Mouse (Mus musculus) forebrain, embryonic 13.5 days (tissue): ENCODE measurements around the gene 4931422A03Rik. TPM values are rescaled to one million over a fixed set of nuclear protein-coding genes. Genes with fewer than 3 reads are reported as not detected.
"Not testable (repeated sequence)": the region's sequence is repeated elsewhere in the genome, so short reads cannot be mapped to it uniquely, and the experiment has no call there.

ENCODE experiments used
- ATAC-seq: fragments of 200-750 bp; cut with Nextera tagmentation; 2 replicates; pipeline ENCODE4 v1.8.0; 2017
- H3K27ac ChIP-seq: fragments of 300-500 bp; sonication (generic); 2 replicates; pipeline ENCODE4 v1.5.1; 2015; ENCODE audit warnings: inconsistent platforms, mild to moderate bottlenecking, moderate library complexity
- H3K27me3 ChIP-seq: fragments of 300-500 bp; sonication (generic); 2 replicates; pipeline ENCODE4 v1.6.1; 2015; ENCODE audit warnings: mild to moderate bottlenecking, inconsistent platforms
- H3K36me3 ChIP-seq: fragments of 300-500 bp; sonication (generic); 2 replicates; pipeline ENCODE4 v1.6.1; 2015; ENCODE audit warnings: mild to moderate bottlenecking, inconsistent platforms; ENCODE audit not compliant: poor library complexity, severe bottlenecking
- H3K4me1 ChIP-seq: fragments of 300-500 bp; sonication (generic); 2 replicates; pipeline ENCODE4 v1.6.1; 2015; ENCODE audit warnings: inconsistent platforms
- H3K4me2 ChIP-seq: fragments of 300-500 bp; sonication (generic); 2 replicates; pipeline ENCODE4 v1.6.1; 2015; ENCODE audit warnings: inconsistent platforms, mild to moderate bottlenecking, moderate library complexity
- H3K4me3 ChIP-seq: fragments of 300-500 bp; sonication (generic); 2 replicates; pipeline ENCODE4 v1.5.1; 2015; ENCODE audit warnings: mild to moderate bottlenecking, inconsistent platforms
- H3K9ac ChIP-seq: fragments of 300-500 bp; sonication (generic); 2 replicates; pipeline ENCODE4 v1.6.1; 2015; ENCODE audit warnings: mild to moderate bottlenecking, inconsistent platforms
- H3K9me3 ChIP-seq: fragments of 300-500 bp; sonication (generic); replicated peaks from 2 replicates; pipeline ENCODE4 v1.6.1; 2016; ENCODE audit warnings: inconsistent platforms
- WGBS: fragments of 180-500 bp; shearing (Covaris S2); methylation state at CpG from one replicate; pipeline ENCODE4 v1.1.7; 2015; 5-methylcytosine and 5-hydroxymethylcytosine counted together
- polyA plus RNA-seq: library from polyadenylated mRNA; unstranded; fragments of >200 nt; fragmentation: Nextera tagmentation; extraction: Ambion mirVana; gene quantifications from 2 replicates; pipeline ENCODE4 v1.2.1, GENCODE M21; 2015

The 4931422A03Rik gene
- polyA plus RNA-seq, 1 experiment from 2014 or later: 1.7 TPM

DNA sequence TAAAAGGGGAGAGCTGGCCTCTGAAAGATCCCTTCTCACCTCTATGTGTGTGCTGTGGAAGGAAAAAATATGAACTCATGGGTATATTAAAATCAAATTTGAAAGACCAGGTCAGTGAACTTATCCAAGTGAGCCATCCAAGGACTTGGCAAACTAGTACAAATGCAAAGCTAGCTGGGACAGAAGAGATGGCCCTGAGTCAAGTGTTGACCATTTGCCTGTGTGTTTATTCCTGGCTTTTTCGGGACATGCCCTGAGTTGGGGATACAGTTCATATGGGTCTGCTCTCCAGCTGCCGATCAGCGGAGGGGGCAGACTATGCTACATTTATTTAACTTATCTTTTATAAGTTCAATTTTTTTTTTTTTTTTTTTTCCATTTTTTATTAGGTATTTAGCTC lies 19.3 kb downstream of the 4931422A03Rik start:
- H3K4me3 ChIP-seq, H3K36me3 ChIP-seq, H3K27ac ChIP-seq, H3K9me3 ChIP-seq, H3K9ac ChIP-seq, H3K4me1 ChIP-seq, H3K27me3 ChIP-seq, ATAC-seq, H3K4me2 ChIP-seq: not testable (repeated sequence)
- 93% methylated on average over 3 of the region's 3 CpGs for WGBS

DNA sequence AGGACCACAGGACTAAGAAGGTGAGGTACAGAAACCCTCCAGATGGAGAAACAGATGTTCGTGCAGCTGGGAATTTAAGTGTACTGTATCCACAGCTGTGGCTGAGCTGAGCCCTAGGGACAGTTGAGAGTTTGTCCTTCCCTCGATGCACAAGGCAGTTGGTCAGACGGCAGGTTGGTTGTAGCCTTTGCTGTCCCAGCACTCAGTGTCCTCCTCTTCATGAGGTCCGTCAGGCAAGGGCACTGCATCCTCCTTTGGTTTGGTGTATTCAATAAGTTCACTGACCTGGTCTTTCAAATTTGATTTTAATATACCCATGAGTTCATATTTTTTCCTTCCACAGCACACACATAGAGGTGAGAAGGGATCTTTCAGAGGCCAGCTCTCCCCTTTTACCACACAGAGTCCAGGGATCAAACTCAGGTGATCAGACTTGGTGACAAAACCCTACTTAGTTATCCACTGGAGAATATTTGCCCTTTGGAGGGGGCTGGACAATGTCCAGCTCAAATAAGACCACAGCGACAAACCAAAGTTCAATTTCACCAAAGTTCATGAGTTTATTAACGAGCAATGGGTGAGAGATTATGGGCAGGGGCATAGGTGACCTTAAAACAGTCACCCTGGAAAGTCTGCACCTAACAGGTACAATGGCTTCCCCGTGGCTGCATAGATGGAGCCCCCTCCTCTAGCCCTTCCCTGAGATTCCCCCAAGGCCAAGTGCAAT lies 20.2 kb downstream of the 4931422A03Rik start:
- Histone ChIP-seq H3K4me3 (no peak overlapping the region), H3K27ac (no peak overlapping the region), H3K4me1 (no peaks in the 10 kb centered on the region), H3K27me3 (peaks cover 3% of the 10 kb centered on the region; the same call in 1 of the 2 replicates), H3K9ac (no peak overlapping the region), H3K36me3 (no peaks in the 10 kb centered on the region), H3K9me3 (no peaks in the 10 kb centered on the region), H3K4me2 (no peak overlapping the region)
- WGBS: 86% methylated on average over 7 of the region's 7 CpGs
- ATAC-seq: no peak

DNA sequence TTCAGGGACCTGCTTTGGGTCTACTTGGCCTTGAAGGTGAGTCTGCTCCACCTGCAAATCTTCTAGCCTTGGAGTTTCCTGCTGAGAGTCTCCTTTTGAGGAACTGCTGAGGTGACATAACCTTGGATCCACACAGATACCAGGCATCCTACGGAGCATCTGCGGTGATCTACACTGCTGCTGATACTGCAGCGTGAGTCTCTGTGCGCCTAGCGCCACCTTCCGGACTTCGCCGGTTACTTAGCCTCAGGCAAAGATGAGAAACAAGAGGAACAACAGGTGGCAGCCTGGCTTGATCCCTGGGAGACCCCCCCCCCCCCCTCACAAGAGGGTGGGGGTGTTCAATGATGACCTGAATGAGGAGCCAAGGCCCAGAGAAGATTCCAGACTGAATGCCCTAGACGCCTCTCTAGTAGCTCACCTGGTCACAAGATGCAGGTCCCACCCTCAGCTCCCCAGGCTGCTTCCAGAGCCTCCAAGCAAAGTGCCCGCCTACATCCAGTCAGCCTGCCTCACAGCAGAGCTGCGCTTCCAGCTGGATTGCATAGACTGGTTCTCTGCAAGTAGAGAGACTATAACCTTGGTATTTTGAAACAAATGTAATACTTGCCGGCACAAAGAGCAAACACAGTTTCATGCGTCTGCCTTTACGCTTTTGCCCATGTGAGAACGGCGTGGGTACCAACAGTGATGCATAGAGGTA lies 25.3 kb downstream of the 4931422A03Rik start:
- no peaks in the 10 kb centered on the region for H3K9me3 ChIP-seq
- H3K4me1 ChIP-seq: no peaks in the 10 kb centered on the region
- 34% methylated on average over 16 of the region's 16 CpGs for WGBS
- no peak for ATAC-seq
- peaks cover 3% of the 10 kb centered on the region; the same call in 1 of the 2 replicates for H3K27me3 ChIP-seq
- no peak overlapping the region for H3K27ac ChIP-seq
- no peak overlapping the region for H3K4me2 ChIP-seq
- no peak overlapping the region for H3K4me3 ChIP-seq
- H3K36me3 ChIP-seq: no peaks in the 10 kb centered on the region
- H3K9ac ChIP-seq: no peak overlapping the region

DNA sequence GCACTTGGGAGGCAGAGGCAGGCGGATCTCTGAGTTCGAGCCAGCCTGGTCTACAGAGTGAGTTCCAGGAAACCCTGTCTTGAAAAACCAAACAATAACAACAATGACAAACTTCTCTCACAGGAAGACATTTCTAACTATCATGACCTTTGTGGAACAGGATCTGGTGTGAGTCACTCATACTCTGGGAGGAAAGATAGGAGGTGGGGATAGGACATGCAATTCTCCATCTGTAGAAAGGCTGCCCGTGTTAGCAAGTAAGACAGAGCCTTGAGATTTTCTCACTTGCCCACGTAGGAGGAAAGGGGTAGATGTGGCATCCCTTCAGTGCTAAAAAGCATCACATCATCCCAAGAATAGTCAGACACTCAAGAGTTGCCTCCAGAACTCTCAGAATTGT lies 26.3 kb downstream of the 4931422A03Rik start:
- H3K9me3 ChIP-seq: no peaks in the 10 kb centered on the region
- no peak for ATAC-seq
- H3K4me1 ChIP-seq: no peaks in the 10 kb centered on the region
- H3K27ac ChIP-seq: no peak overlapping the region
- no peak overlapping the region for H3K9ac ChIP-seq
- WGBS: 85% methylated on average over 4 of the region's 4 CpGs
- H3K27me3 ChIP-seq: peaks cover 3% of the 10 kb centered on the region; the same call in 1 of the 2 replicates
- H3K4me2 ChIP-seq: no peak overlapping the region
- H3K4me3 ChIP-seq: no peak overlapping the region
- H3K36me3 ChIP-seq: no peaks in the 10 kb centered on the region

- Histone ChIP-seq H3K27me3 (peaks cover 3% of the 10 kb centered on the region; the same call in 1 of the 2 replicates), H3K4me1 (no peaks in the 10 kb centered on the region), H3K27ac (no peak overlapping the region), H3K36me3 (no peaks in the 10 kb centered on the region), H3K9ac (no peak overlapping the region), H3K9me3 (no peaks in the 10 kb centered on the region), H3K4me2 (no peak overlapping the region), H3K4me3 (no peak overlapping the region)
- ATAC-seq: no peak
- 24% methylated on average over 2 of the region's 2 CpGs for WGBS
These were observed 27.1 kb downstream of the 4931422A03Rik start for GRCm38 (mm10) chr2:104001076-104001475.

GRCm38 (mm10) chr2:103992618-103993332 lies 35.4 kb downstream of the 4931422A03Rik start:
- H3K27me3 ChIP-seq: no peaks in the 10 kb centered on the region
- no peak overlapping the region for H3K27ac ChIP-seq
- no peaks in the 10 kb centered on the region for H3K36me3 ChIP-seq
- no peaks in the 10 kb centered on the region for H3K9me3 ChIP-seq
- peak overlapping the region; percentile 30 for H3K4me2 ChIP-seq
- peaks cover 8% of the 10 kb centered on the region for H3K4me1 ChIP-seq
- no peak overlapping the region for H3K4me3 ChIP-seq
- 20% methylated on average over 17 of the region's 17 CpGs for WGBS
- 0 out of 2 replicates have a peak, but pooled peaks have one; percentile 51 for ATAC-seq
- peak overlapping the region; percentile 34 for H3K9ac ChIP-seq

- no peak overlapping the region for H3K27ac ChIP-seq
These were observed 36.0 kb downstream of the 4931422A03Rik start for GRCm38 (mm10) chr2:103992162-103992561.

GRCm38 (mm10) chr2:103991303-103991702 lies 36.9 kb downstream of the 4931422A03Rik start:
- no peaks in the 10 kb centered on the region for H3K36me3 ChIP-seq
- no peaks in the 10 kb centered on the region for H3K27me3 ChIP-seq
- H3K9me3 ChIP-seq: no peaks in the 10 kb centered on the region
- H3K9ac ChIP-seq: no peak overlapping the region
- H3K4me3 ChIP-seq: no peak overlapping the region
- ATAC-seq: no peak
- peaks cover 8% of the 10 kb centered on the region for H3K4me1 ChIP-seq
- no peak overlapping the region for H3K4me2 ChIP-seq
- H3K27ac ChIP-seq: no peak overlapping the region

More at GRCm38 (mm10) chr2:103992162-103992561, 36.0 kb downstream of the 4931422A03Rik start:
- no peak overlapping the region for H3K9ac ChIP-seq
- H3K4me1 ChIP-seq: peaks cover 8% of the 10 kb centered on the region
- H3K4me2 ChIP-seq: no peak overlapping the region; the same call in 1 of the 2 replicates
- WGBS: 60% methylated on average over 9 of the region's 9 CpGs
- H3K27me3 ChIP-seq: no peaks in the 10 kb centered on the region
- H3K4me3 ChIP-seq: no peak overlapping the region
- no peaks in the 10 kb centered on the region for H3K36me3 ChIP-seq
- no peaks in the 10 kb centered on the region for H3K9me3 ChIP-seq
- ATAC-seq: no peak

GRCm38 (mm10) chr2:103989724-103990123 lies 38.4 kb downstream of the 4931422A03Rik start:
- Histone ChIP-seq H3K9me3 (no peaks in the 10 kb centered on the region), H3K36me3 (no peaks in the 10 kb centered on the region), H3K9ac (no peak overlapping the region), H3K4me3 (no peak overlapping the region), H3K27me3 (no peaks in the 10 kb centered on the region), H3K27ac (no peak overlapping the region), H3K4me2 (no peak overlapping the region), H3K4me1 (peaks cover 8% of the 10 kb centered on the region)
- WGBS: 88% methylated on average over 6 of the region's 6 CpGs
- no peak for ATAC-seq

- WGBS: 79% methylated on average over 8 of the region's 8 CpGs
- H3K4me2 ChIP-seq, H3K4me1 ChIP-seq, H3K27ac ChIP-seq, H3K9me3 ChIP-seq, H3K36me3 ChIP-seq, H3K9ac ChIP-seq, ATAC-seq, H3K27me3 ChIP-seq, H3K4me3 ChIP-seq: not testable (repeated sequence)
These were observed 40.6 kb downstream of the 4931422A03Rik start for GRCm38 (mm10) chr2:103987595-103987994.

- WGBS: 89% methylated on average over 10 of the region's 10 CpGs
- H3K9me3 ChIP-seq: no peaks in the 10 kb centered on the region
These were observed 45.0 kb downstream of the 4931422A03Rik start for GRCm38 (mm10) chr2:103983146-103983545.

GRCm38 (mm10) chr2:103982250-103982649 lies 45.9 kb downstream of the 4931422A03Rik start:
- peak; percentile 85 for ATAC-seq
- peaks cover 13% of the 10 kb centered on the region for H3K4me1 ChIP-seq
- no peaks in the 10 kb centered on the region for H3K36me3 ChIP-seq
- WGBS: 5% methylated on average over 5 of the region's 5 CpGs
- H3K27ac ChIP-seq: no peak overlapping the region
- no peak overlapping the region for H3K4me2 ChIP-seq
- H3K4me3 ChIP-seq: no peak overlapping the region
- no peak overlapping the region for H3K9ac ChIP-seq
- no peaks in the 10 kb centered on the region for H3K27me3 ChIP-seq
- H3K9me3 ChIP-seq: no peaks in the 10 kb centered on the region

More at GRCm38 (mm10) chr2:103983146-103983545, 45.0 kb downstream of the 4931422A03Rik start:
- Histone ChIP-seq H3K36me3 (no peaks in the 10 kb centered on the region), H3K4me1 (peaks cover 4% of the 10 kb centered on the region), H3K9ac (no peak overlapping the region), H3K27me3 (no peaks in the 10 kb centered on the region), H3K4me2 (no peak overlapping the region), H3K27ac (no peak overlapping the region), H3K4me3 (no peak overlapping the region)
- no peak for ATAC-seq
